Mouse (Mus musculus) small intestine, adult 2 months (tissue): ENCODE data around the gene Vti1a.

Experiments used
- CTCF ChIP-seq: fragments of 200-500 bp; IDR thresholded peaks from 2 replicates; pipeline ENCODE4 v1.5.1; 2012; ENCODE audit warnings: low read depth, mild to moderate bottlenecking, control low read depth, inconsistent platforms, low read length, moderate library complexity, mixed read lengths; ENCODE audit not compliant: insufficient replicate concordance, insufficient read length; ENCODE audit errors: extremely low read depth
- POLR2A ChIP-seq: fragments of 200-500 bp; IDR thresholded peaks from 2 replicates; pipeline ENCODE4 v1.6.1; 2012; ENCODE audit warnings: low read depth, mild to moderate bottlenecking, control low read depth, inconsistent platforms, low read length, moderate library complexity

- TF ChIP-seq CTCF: no peak
- no peak for TF ChIP-seq POLR2A
Measured at GRCm38 (mm10) chr19:55273340-55273739, 42.8 kb upstream of the Vti1a start.
